Mouse (Mus musculus): Measurements from ENCODE around the gene Mmab. TPM values are rescaled to one million over a fixed set of nuclear protein-coding genes. Genes with fewer than 3 reads are reported as not detected.

Gene Mmab
- total RNA-seq, 2 experiments from 2014 or later, result 16.2 to 18.3 TPM

Small RNAs within 50 kb of the gene (microRNA-seq; reads per million reads assigned to microRNA genes)
- gene Mir7027 (ENCODE audit: borderline number of aligned reads in 2 of 2), result 0 reads per million in 2 experiments

Other genes starting within 250 kb of the Mmab start
- gene Foxn4, start 170.3 kb downstream of the Mmab start, total RNA-seq (2021), result not detected
- under 1 TPM in 1 of 2 experiments, not detected in 1; 0.14 TPM for gene Myo1h, start 154.9 kb downstream of the Mmab start, total RNA-seq (2021)
- gene Kctd10, start 63.6 kb downstream of the Mmab start, total RNA-seq (2021), result 10 to 100 TPM; 49.4 to 51.4 TPM
- gene Ube3b, start 63.5 kb downstream of the Mmab start, total RNA-seq (2021), result 10 to 100 TPM; 82.8 to 96.4 TPM
- gene Mvk, start 209 bp upstream of the Mmab start, total RNA-seq (2021), result 10 to 100 TPM in 1 of 2 experiments, 1 to 10 TPM in 1; 9.3 to 12.2 TPM
- 1 to 10 TPM; 1.6 to 1.9 TPM for gene Fam222a, start 124.0 kb upstream of the Mmab start, total RNA-seq (2021)
- gene Trpv4, start 214.4 kb upstream of the Mmab start, total RNA-seq (2021), result 1 to 10 TPM; 2.6 to 7.0 TPM
- gene Gltp, start 246.9 kb upstream of the Mmab start, total RNA-seq (2021), result 10 to 100 TPM; 16.0 to 17.2 TPM